Mouse (Mus musculus) forebrain, embryonic 12.5 days (tissue): ENCODE measurements around the gene Ptrh1. TPM values are rescaled to one million over a fixed set of nuclear protein-coding genes. Genes with fewer than 3 reads are reported as not detected.

Experiments used
- ATAC-seq: fragments of 200-750 bp; cut with Nextera tagmentation; 2 replicates; pipeline ENCODE4 v1.8.0; 2017; ENCODE audit warnings: moderate TSS enrichment; ENCODE audit not compliant: low FRiP score
- H3K27ac ChIP-seq: fragments of 300-500 bp; sonication (generic); 2 replicates; pipeline ENCODE4 v1.5.1; 2016; ENCODE audit warnings: mild to moderate bottlenecking
- H3K27me3 ChIP-seq: fragments of 300-500 bp; sonication (generic); 2 replicates; pipeline ENCODE4 v1.6.1; 2016; ENCODE audit warnings: mild to moderate bottlenecking
- H3K36me3 ChIP-seq: fragments of 300-500 bp; sonication (generic); replicated peaks from 2 replicates; pipeline ENCODE4 v1.6.1; 2016; ENCODE audit warnings: mild to moderate bottlenecking
- H3K4me1 ChIP-seq: fragments of 300-500 bp; sonication (generic); 2 replicates; pipeline ENCODE4 v1.6.1; 2016
- H3K4me2 ChIP-seq: fragments of 300-500 bp; sonication (generic); 2 replicates; pipeline ENCODE4 v1.6.1; 2016; ENCODE audit warnings: mild to moderate bottlenecking, moderate library complexity
- H3K4me3 ChIP-seq: fragments of 300-500 bp; sonication (generic); replicated peaks from 2 replicates; pipeline ENCODE4 v1.5.1; 2016; ENCODE audit warnings: mild to moderate bottlenecking
- H3K9ac ChIP-seq: fragments of 300-500 bp; sonication (generic); 2 replicates; pipeline ENCODE4 v1.6.1; 2016; ENCODE audit warnings: mild to moderate bottlenecking
- H3K9me3 ChIP-seq: fragments of 300-500 bp; sonication (generic); 2 replicates; pipeline ENCODE4 v1.6.1; 2016
- WGBS: fragments of 180-500 bp; shearing (Covaris S2); methylation state at CpG from one replicate; pipeline ENCODE4 v1.1.7; 2016; 5-methylcytosine and 5-hydroxymethylcytosine counted together
- polyA plus RNA-seq: library from polyadenylated mRNA; unstranded; fragments of >200 nt; fragmentation: Nextera tagmentation; extraction: Ambion mirVana; gene quantifications from 2 replicates; pipeline ENCODE4 v1.2.1, GENCODE M21; 2016

Ptrh1 gene
- polyA plus RNA-seq, 1 experiment from 2014 or later, result 5.3 TPM

GRCm38 (mm10) chr2:32740916-32741272 is 34.7 kb upstream of the Ptrh1 start, which contains the start of gene 6330409D20Rik:
Gene 6330409D20Rik, minus strand, starts transcription at chr2:32741016.
- Histone ChIP-seq H3K27ac (peak within 1 kb of the TSS; percentile 88), H3K4me3 (peak within 1 kb of the TSS; percentile 68), H3K36me3 (peaks cover 13% of the 10 kb centered on the region), H3K27me3 (peaks cover 20% of the 10 kb centered on the region; the same call in 1 of the 2 replicates), H3K4me2 (peak within 1 kb of the TSS; percentile 96), H3K4me1 (peaks cover 36% of the 10 kb centered on the region), H3K9me3 (no peaks in the 10 kb centered on the region), H3K9ac (peak within 1 kb of the TSS; percentile 77)
- 0 out of 2 replicates have a peak, but pooled peaks have one; percentile 0 for ATAC-seq
- WGBS, result 5% methylated on average over 11 of the region's 11 CpGs

DNA sequence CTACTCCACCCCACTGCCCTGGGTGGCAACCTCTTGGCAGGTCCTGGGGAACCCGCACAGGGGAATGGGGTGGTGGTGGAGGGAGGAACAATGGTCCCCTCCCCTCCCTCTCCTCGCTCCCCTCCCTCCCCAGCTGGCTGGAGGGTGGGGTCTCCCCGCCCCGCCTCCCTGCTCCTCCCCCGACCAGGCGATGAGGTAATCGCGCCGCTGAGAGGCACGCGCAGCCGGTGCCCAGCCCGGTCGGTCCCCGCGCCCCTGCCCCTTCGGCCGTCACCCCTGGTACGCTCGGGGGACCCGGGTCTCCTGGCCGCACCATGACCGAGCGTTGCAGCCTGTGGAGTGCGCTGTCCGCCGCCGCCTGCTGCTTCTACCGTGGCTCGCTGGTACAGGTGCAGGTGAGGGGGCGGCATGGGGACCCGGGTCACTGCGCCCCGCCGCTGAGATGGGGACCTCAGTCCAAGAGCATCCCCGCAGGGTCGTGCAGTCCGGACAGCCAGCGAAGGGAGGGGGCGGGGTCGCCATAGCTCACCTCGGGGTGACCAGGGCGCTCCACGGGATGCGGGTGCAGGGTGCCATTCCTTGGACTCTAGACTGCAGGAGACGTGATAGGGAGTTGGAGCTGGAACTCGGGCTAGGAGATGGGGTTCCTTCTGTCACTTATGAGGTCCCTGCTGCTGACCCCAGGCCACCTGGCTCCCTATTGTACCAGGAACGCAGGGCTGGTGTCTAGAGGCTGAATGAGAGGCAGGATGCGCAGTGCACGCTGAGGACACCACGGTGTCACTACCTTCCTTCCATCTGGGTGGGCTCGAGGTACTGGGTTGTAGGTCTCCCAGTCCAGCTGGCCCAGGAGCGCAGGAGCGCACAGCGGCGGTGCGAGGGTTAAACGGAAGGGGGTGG is 34.1 kb upstream of the Ptrh1 start:
- H3K27me3 ChIP-seq, result peaks cover 16% of the 10 kb centered on the region; the same call in 1 of the 2 replicates
- H3K36me3 ChIP-seq, result peaks cover 19% of the 10 kb centered on the region
- H3K9me3 ChIP-seq, result no peaks in the 10 kb centered on the region
- peak; percentile 66 for ATAC-seq
- H3K27ac ChIP-seq, result peak overlapping the region; percentile 88
- H3K4me2 ChIP-seq, result peak overlapping the region; percentile 96
- under 1% methylated on average over 53 of the region's 58 CpGs for WGBS
- H3K4me3 ChIP-seq, result peak overlapping the region; percentile 68
- peak overlapping the region; percentile 77 for H3K9ac ChIP-seq
- peaks cover 36% of the 10 kb centered on the region for H3K4me1 ChIP-seq

DNA sequence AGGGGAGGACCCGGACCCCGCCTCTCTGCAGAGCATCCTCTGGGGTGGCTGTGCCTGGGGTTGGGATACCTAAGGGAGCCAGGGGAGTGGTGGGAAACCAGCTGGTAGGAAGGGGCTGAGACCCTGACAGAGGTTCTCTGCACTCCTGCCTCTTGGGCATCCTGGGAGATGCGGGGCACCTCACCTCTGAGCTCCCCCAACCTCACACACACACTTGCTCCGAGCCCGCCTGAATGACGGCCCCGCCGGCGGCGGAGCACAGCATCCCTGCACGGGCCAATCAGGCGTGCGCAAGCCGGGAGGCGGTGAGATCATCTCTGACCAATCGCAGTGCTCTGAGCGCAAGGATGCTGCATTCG is 33.4 kb upstream of the Ptrh1 start:
- peak; percentile 93 for ATAC-seq
- 2% methylated on average over 18 of the region's 18 CpGs for WGBS
- Histone ChIP-seq H3K4me1 (peaks cover 36% of the 10 kb centered on the region), H3K9ac (peak overlapping the region; percentile 77), H3K27ac (peak overlapping the region; percentile 88), H3K4me2 (peak overlapping the region; percentile 96), H3K36me3 (peaks cover 25% of the 10 kb centered on the region), H3K4me3 (peak overlapping the region; percentile 68), H3K9me3 (no peaks in the 10 kb centered on the region), H3K27me3 (peaks cover 12% of the 10 kb centered on the region; the same call in 1 of the 2 replicates)

DNA sequence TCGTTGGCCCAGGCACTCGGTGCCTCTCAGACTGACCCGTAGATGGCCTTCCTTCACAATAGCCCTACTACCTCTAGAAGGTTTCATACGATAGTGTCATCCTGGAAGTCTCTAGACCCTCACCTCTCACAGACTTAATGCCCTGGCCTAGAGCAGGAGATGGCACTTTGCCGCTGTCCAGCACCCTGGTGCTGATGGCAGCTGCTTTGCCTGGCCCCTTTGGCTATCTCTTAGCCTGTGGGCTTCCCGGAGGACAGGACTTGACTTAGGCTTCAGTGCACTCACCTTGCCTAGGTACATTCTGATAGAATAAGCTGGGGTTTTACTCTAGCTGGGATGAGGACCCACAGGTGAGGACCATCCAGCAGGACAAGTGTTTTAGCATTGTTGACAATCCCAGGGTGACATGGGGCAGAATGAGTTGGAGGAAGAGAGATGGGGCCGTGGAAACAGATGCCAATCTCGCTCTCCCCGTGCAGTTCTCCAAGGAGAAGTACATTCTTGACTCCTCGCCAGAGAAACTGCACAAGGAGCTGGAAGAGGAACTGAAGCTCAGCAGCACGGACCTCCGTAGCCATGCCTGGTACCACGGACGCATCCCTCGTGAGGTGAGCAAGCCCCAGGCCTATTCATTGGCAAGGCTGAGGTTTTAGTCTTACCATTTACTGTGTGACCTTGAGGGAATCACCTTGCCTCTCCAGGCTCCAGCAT is 31.2 kb upstream of the Ptrh1 start:
- Histone ChIP-seq H3K4me2 (no peak overlapping the region), H3K36me3 (peaks cover 33% of the 10 kb centered on the region), H3K4me3 (no peak overlapping the region), H3K27ac (no peak overlapping the region), H3K4me1 (peaks cover 36% of the 10 kb centered on the region), H3K27me3 (peaks cover 12% of the 10 kb centered on the region; the same call in 1 of the 2 replicates), H3K9ac (no peak overlapping the region), H3K9me3 (no peaks in the 10 kb centered on the region)
- no peak for ATAC-seq
- WGBS, result 80% methylated on average over 15 of the region's 15 CpGs

DNA sequence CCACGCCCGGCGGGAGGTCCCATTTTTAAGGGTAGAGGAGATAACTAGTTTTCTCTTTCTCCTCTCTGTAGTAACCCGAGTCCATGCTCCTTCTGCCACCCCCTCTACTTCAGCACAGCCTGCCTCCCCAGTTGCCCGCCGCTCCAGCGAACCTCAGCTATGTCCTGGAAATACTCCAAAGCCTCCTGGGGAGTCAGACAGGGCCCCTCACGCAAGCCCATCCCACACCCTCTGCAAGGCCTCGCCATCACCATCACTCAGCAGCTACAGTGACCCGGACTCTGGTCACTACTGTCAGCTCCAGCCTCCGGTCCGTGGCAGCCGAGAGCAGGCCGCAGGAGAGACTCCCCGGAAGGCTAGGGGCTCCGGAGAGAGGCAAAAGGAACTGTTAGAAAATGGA is 26.5 kb upstream of the Ptrh1 start:
- Histone ChIP-seq H3K36me3 (peaks cover 60% of the 10 kb centered on the region), H3K9me3 (no peaks in the 10 kb centered on the region), H3K4me1 (peaks cover 26% of the 10 kb centered on the region), H3K4me2 (no peak overlapping the region), H3K4me3 (no peak overlapping the region), H3K9ac (no peak overlapping the region), H3K27me3 (no peaks in the 10 kb centered on the region), H3K27ac (no peak overlapping the region)
- 89% methylated on average over 16 of the region's 16 CpGs for WGBS
- ATAC-seq, result no peak

DNA sequence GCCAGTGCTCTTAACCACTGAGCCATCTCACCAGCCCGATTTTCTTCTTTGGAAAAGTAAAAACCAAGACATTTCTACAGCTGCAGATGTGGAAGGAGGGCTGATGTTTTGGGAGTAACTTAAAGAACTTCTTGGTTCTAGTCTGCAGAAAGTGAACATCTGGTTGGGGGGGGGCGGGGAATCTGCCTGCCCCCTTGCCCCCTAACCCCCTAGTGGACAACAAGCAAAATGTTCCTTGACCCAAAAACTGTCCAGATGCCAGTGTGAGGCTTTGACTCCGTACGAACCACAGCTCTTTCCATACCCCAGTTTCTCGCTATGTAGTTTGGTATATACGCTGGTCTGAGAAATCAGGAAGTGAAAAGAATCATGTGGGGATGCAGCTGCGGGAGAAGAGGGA is 25.4 kb upstream of the Ptrh1 start:
- H3K4me1 ChIP-seq, result peaks cover 26% of the 10 kb centered on the region
- WGBS, result 74% methylated on average over 7 of the region's 7 CpGs
- H3K4me2 ChIP-seq, result no peak overlapping the region
- ATAC-seq, result no peak
- H3K27ac ChIP-seq, result peak overlapping the region; percentile 74
- H3K9me3 ChIP-seq, result no peaks in the 10 kb centered on the region
- H3K4me3 ChIP-seq, result no peak overlapping the region
- peaks cover 63% of the 10 kb centered on the region for H3K36me3 ChIP-seq
- no peaks in the 10 kb centered on the region for H3K27me3 ChIP-seq
- no peak overlapping the region for H3K9ac ChIP-seq

- peak; percentile 86 for ATAC-seq
- peak overlapping the region; percentile 57 for H3K4me2 ChIP-seq
- peaks cover 26% of the 10 kb centered on the region for H3K4me1 ChIP-seq
- 5% methylated on average over 31 of the region's 31 CpGs for WGBS
- H3K4me3 ChIP-seq, result peak overlapping the region; percentile 32
- peak overlapping the region; percentile 74 for H3K27ac ChIP-seq
- no peaks in the 10 kb centered on the region for H3K9me3 ChIP-seq
- H3K36me3 ChIP-seq, result peaks cover 54% of the 10 kb centered on the region
- H3K9ac ChIP-seq, result peak overlapping the region; percentile 48; the same call in 1 of the 2 replicates
- no peaks in the 10 kb centered on the region for H3K27me3 ChIP-seq
These were observed 24.5 kb upstream of the Ptrh1 start for GRCm38 (mm10) chr2:32750887-32751664.

- Histone ChIP-seq H3K9me3 (no peaks in the 10 kb centered on the region), H3K36me3 (peaks cover 49% of the 10 kb centered on the region), H3K9ac (peak overlapping the region; percentile 48; the same call in 1 of the 2 replicates), H3K4me1 (peaks cover 26% of the 10 kb centered on the region), H3K27ac (peak overlapping the region; percentile 74), H3K4me2 (peak overlapping the region; percentile 57), H3K4me3 (peak overlapping the region; percentile 32), H3K27me3 (no peaks in the 10 kb centered on the region)
- ATAC-seq, result no peak
- WGBS, result 22% methylated on average over 10 of the region's 10 CpGs
These were observed 23.9 kb upstream of the Ptrh1 start for GRCm38 (mm10) chr2:32751665-32752033.

DNA sequence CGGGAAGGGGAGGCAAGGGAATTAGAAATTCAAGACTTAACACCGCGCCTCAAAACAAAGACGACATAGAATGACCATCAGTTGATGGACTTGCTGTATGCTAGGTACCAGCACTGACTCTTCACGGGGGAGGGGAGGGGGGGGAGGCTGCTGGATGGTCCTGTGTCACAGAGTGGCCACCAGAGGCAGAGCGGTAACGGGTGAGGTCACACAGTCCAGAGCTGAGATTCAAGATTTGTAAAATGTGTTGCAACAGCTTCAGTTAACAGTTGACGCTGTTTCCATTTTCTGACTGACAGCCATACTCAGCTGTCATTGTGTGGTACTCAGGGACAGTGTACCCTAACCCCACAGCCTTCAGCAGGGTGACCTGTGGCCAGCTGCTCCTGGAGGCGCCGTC is 23.4 kb upstream of the Ptrh1 start:
- Histone ChIP-seq H3K4me3 (no peak overlapping the region), H3K27ac (no peak overlapping the region), H3K36me3 (peaks cover 43% of the 10 kb centered on the region), H3K9me3 (no peaks in the 10 kb centered on the region), H3K9ac (0 out of 2 replicates have a peak overlapping the region, but pooled peaks have one; percentile 12), H3K4me1 (peaks cover 26% of the 10 kb centered on the region), H3K4me2 (no peak overlapping the region), H3K27me3 (no peaks in the 10 kb centered on the region)
- 71% methylated on average over 10 of the region's 10 CpGs for WGBS
- ATAC-seq, result no peak

GRCm38 (mm10) chr2:32756674-32757055 is 18.9 kb upstream of the Ptrh1 start:
- peak; percentile 21; the same call in 1 of the 2 replicates for ATAC-seq
- no peak overlapping the region for H3K4me3 ChIP-seq
- H3K9ac ChIP-seq, result no peak overlapping the region
- H3K9me3 ChIP-seq, result no peaks in the 10 kb centered on the region
- peaks cover 26% of the 10 kb centered on the region for H3K4me1 ChIP-seq
- H3K36me3 ChIP-seq, result peaks cover 43% of the 10 kb centered on the region
- no peaks in the 10 kb centered on the region for H3K27me3 ChIP-seq
- H3K27ac ChIP-seq, result no peak overlapping the region
- WGBS, result 33% methylated on average over 6 of the region's 6 CpGs
- H3K4me2 ChIP-seq, result peak overlapping the region; percentile 33

DNA sequence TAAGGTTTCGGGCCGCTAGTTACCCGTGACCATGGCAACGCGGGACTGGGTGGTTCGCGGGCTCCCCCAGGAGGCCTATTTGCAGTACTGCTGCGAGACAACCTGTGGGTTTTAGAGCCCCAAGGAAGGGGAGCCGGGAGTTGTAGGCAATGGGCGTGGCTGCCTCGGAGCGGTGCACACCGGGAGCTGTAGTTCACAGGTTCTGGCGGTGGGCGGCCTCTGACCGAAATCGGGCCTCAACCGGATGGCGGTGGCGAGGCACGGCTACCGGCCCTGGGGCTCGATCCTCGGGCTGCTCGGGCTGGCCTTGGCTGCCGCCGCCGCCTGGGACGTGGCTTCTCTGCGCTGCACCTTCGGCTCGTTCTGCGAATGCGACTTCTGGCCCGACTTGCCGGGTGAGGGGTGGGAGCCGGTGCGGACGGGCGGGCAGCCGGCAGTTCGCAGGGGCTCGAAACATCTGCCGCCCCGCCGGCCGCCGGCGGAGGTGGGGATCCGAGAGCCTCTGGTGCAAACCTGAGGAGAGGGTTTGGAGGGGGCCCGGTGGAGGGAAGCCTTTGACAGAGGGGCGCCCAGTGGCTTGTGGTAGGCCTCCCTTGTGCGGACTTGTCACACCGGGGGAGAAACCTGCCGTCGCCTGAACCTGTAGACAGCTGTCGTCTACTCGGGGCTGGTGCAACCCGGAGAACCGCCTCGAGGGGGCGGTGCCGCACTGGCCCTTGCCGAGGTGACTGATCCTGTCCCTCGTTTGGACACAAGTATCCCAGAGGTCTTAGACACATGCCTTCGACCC is 18.3 kb upstream of the Ptrh1 start, which contains the start of gene Tor2a:
Gene Tor2a (plus strand): TSS at position 179 of the 790 bp plus-strand sequence.
- no peaks in the 10 kb centered on the region for H3K9me3 ChIP-seq
- H3K4me2 ChIP-seq, result peak within 1 kb of the TSS; percentile 60
- ATAC-seq, result peak; percentile 94
- H3K4me3 ChIP-seq, result peak within 1 kb of the TSS; percentile 75
- peaks cover 47% of the 10 kb centered on the region for H3K36me3 ChIP-seq
- H3K9ac ChIP-seq, result peak within 1 kb of the TSS; percentile 88
- WGBS, result under 1% methylated on average over 66 of the region's 66 CpGs
- H3K27me3 ChIP-seq, result no peaks in the 10 kb centered on the region
- peak within 1 kb of the TSS; percentile 90 for H3K27ac ChIP-seq
- H3K4me1 ChIP-seq, result peaks cover 20% of the 10 kb centered on the region
